Mouse (Mus musculus) frontal cortex, postnatal 25 days (tissue): ENCODE measurements around the gene 1810046K07Rik.
A peak's percentile ranks its signal among the peaks of the same experiment; 100 is the strongest.

Source experiments
- DNase-seq, 2 experiments: peaks; one replicate each; pipeline ENCODE4 v3.0.0; 2022; ENCODE audit warnings: low spot score in 2 of 2

Gene 1810046K07Rik

GRCm38 (mm10) chr9:51305146-51305545 lies 23.6 kb downstream of the 1810046K07Rik start:
- DNase-seq = no peak

- DNase-seq = no peak
Measured at GRCm38 (mm10) chr9:51303980-51304379, 24.7 kb downstream of the 1810046K07Rik start.

GRCm38 (mm10) chr9:51293541-51293940 lies 35.2 kb downstream of the 1810046K07Rik start:
- DNase-seq = no peak

- peak; percentile 69 to 80 for DNase-seq
Measured at GRCm38 (mm10) chr9:51292674-51293073, 36.0 kb downstream of the 1810046K07Rik start.

GRCm38 (mm10) chr9:51290980-51291379 lies 37.7 kb downstream of the 1810046K07Rik start:
- DNase-seq = no peak

- DNase-seq = no peak
Measured at GRCm38 (mm10) chr9:51286079-51286478, 42.6 kb downstream of the 1810046K07Rik start.

GRCm38 (mm10) chr9:51278500-51279381 lies 50.0 kb downstream of the 1810046K07Rik start, which contains the start of gene Colca2:
Colca2 (minus strand) TSS chr9:51278569.
- DNase-seq = peak; percentile 34 to 43

GRCm38 (mm10) chr9:51277834-51278498 lies 50.8 kb downstream of the 1810046K07Rik start:
- no peak for DNase-seq

GRCm38 (mm10) chr9:51274678-51275077 lies 54.0 kb downstream of the 1810046K07Rik start:
- no peak for DNase-seq

- no peak for DNase-seq
Measured at GRCm38 (mm10) chr9:51273581-51274154, 55.0 kb downstream of the 1810046K07Rik start.

GRCm38 (mm10) chr9:51272102-51272501 lies 56.6 kb downstream of the 1810046K07Rik start:
- DNase-seq = no peak

- no peak for DNase-seq
Measured at GRCm38 (mm10) chr9:51271073-51271472, 57.6 kb downstream of the 1810046K07Rik start.

GRCm38 (mm10) chr9:51268852-51269251 lies 59.9 kb downstream of the 1810046K07Rik start:
- DNase-seq = no peak

GRCm38 (mm10) chr9:51258426-51258825 lies 70.3 kb downstream of the 1810046K07Rik start:
- DNase-seq = no peak

- DNase-seq = no peak
Measured at GRCm38 (mm10) chr9:51256780-51257502, 71.8 kb downstream of the 1810046K07Rik start.
